29 mouse cellular contexts compared by ENCODE assay signal in the genomic region with DNA sequence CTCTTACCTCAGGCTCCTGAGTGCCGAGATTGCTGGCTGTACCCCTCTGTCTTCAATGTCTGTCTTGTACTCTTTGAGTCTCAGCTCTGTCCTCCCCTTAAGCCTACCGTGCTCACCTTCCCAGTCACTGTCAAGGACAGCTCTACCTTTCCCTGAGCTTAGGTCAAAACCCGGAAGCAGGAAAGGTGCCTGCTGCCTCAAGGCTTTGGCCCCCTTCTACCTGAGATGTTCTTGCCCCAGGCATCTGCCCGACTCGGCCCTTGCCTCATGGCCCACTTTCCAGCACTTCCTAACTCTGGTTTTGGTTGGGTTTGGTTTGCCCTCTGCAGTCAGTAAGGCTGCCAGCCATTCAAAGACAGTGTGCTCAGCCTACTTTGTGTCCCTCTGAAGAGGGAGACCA. TPM values are rescaled to one million over a fixed set of nuclear protein-coding genes. Genes with fewer than 3 reads are reported as not detected.
DNase-seq lines count a peak whose midpoint lies in the region; ATAC-seq and TF ChIP-seq lines count a peak whose summit lies in the region.
"Had no signal": no experiment of that assay in that cellular context is flagged by ENCODE, and none has a peak within 500 bp of the region (broad histone marks: within the 10 kb centered on the region; RNA-seq: fewer than 3 reads in every experiment).

No protein-coding gene starts in this region.

- DNase-seq in cerebellum, adult 11 months, result peak; percentile 3
- peak; percentile 70 for DNase-seq in heart, adult 11 months
- no peak for DNase-seq in heart, embryonic 10.5 days (ENCODE audit: low spot score)
- DNase-seq in layer of hippocampus, adult 2 months (ENCODE audit: low spot score in 2 of 2), result no peak
- no peak for DNase-seq in layer of hippocampus, adult 9-11 months
- DNase-seq in brain, adult 2 months (ENCODE audit: low read depth, low spot score), result peak; percentile 2
- DNase-seq in gastrocnemius, postnatal 25 days, result no peak
- DNase-seq: adrenal gland, postnatal 10 days; gastrocnemius, postnatal 10 days; heart, postnatal 4 days; right cerebral cortex, postnatal 14 days; thymus, postnatal 36 days had no signal

- WGBS in heart, embryonic 10.5 days, result 76% methylated on average over 5 of the region's 5 CpGs

- H3K36me3 ChIP-seq in heart, embryonic 10.5 days, result peaks cover 48% of the 10 kb centered on the region

- no peaks in the 10 kb centered on the region for H3K9me3 ChIP-seq in heart, embryonic 10.5 days
- H3K9me3 ChIP-seq: forebrain, embryonic 12.5 days; hindbrain, embryonic 15.5 days; limb, embryonic 10.5 days; midbrain, embryonic 13.5 days had no signal

- ATAC-seq in cerebellum, adult (ENCODE audit: insufficient number of reproducible peaks, low FRiP score, low TSS enrichment), result no peak
- ATAC-seq: CD4-positive, CD25-positive, alpha-beta regulatory T cell, adult 4 months; lung, postnatal 0 days; midbrain, embryonic 13.5 days; Patski had no signal

- H3K27me3 ChIP-seq in heart, embryonic 10.5 days (ENCODE audit: insufficient read depth, poor library complexity, severe bottlenecking), result no peaks in the 10 kb centered on the region
- H3K27me3 ChIP-seq: forebrain, embryonic 12.5 days; hindbrain, embryonic 15.5 days; midbrain, embryonic 13.5 days; Patski had no signal

- no peak overlapping the region for H3K27ac ChIP-seq in heart, embryonic 10.5 days
- peak overlapping the region; percentile 7; the same call in 1 of the 2 replicates for H3K27ac ChIP-seq in layer of hippocampus, adult 2 months
- H3K27ac ChIP-seq: forebrain, embryonic 12.5 days; hindbrain, embryonic 15.5 days; left cerebral cortex, adult 2 months; limb, embryonic 10.5 days; liver, embryonic 14.5 days; midbrain, embryonic 13.5 days had no signal

- H3K4me3 ChIP-seq in heart, embryonic 10.5 days, result no peak overlapping the region
- no peak overlapping the region for H3K4me3 ChIP-seq in layer of hippocampus, adult 2 months
- H3K4me3 ChIP-seq: forebrain, embryonic 12.5 days; left cerebral cortex, adult 2 months; limb, embryonic 10.5 days had no signal

- TF ChIP-seq CTCF in layer of hippocampus, adult 2 months (conservative IDR thresholded peaks at IDR 0.05), result no peak

- peaks cover 35% of the 10 kb centered on the region for H3K4me1 ChIP-seq in heart, embryonic 10.5 days

RNA-seq across cellular contexts. Expression of a gene that starts 2.3 kb away (rescaled TPM):
- polyA plus RNA-seq in heart, embryonic 10.5 days (2016; fragmentation: Nextera tagmentation; extraction: Ambion mirVana), result 479 and 560 TPM in 2 replicates
- total RNA-seq in layer of hippocampus, adult 2 months (2021), result 100 to 1,000 TPM; 154 to 156 TPM
- total RNA-seq in gastrocnemius, postnatal 25 days (2021), result 100 to 1,000 TPM; 349 to 360 TPM

RNA-seq across cellular contexts. Expression of a gene that starts 33.2 kb away (rescaled TPM):
- polyA plus RNA-seq in heart, embryonic 10.5 days (2016; fragmentation: Nextera tagmentation; extraction: Ambion mirVana), result not detected in 2 replicates
- not detected for total RNA-seq in layer of hippocampus, adult 2 months (2021)
- not detected for total RNA-seq in gastrocnemius, postnatal 25 days (2021)
- total RNA-seq: adrenal gland, postnatal 10 days; ES-E14; gastrocnemius, postnatal 10 days; heart, adult 8-10 months; heart, postnatal 4 days; left cerebral cortex, adult 2 months; megakaryocyte progenitor cell, adult 5-6 weeks had no signal
- polyA plus RNA-seq: forebrain, embryonic 12.5 days; frontal cortex, adult 2 months; limb, embryonic 10.5 days; liver, embryonic 14.5 days; lung, postnatal 0 days; neural tube, embryonic 14.5 days; spleen, adult 2 months; stomach, embryonic 14.5 days had no signal

RNA-seq across cellular contexts. Expression of a gene that starts 39.0 kb away (rescaled TPM):
- polyA plus RNA-seq in heart, embryonic 10.5 days (2016; fragmentation: Nextera tagmentation; extraction: Ambion mirVana), result 568 and 608 TPM in 2 replicates
- 100 to 1,000 TPM; 503 to 542 TPM for total RNA-seq in layer of hippocampus, adult 2 months (2021)
- total RNA-seq in gastrocnemius, postnatal 25 days (2021), result 100 to 1,000 TPM; 313 to 489 TPM

RNA-seq across cellular contexts. Expression of a gene that starts 39.2 kb away (rescaled TPM):
- polyA plus RNA-seq in heart, embryonic 10.5 days (2016; fragmentation: Nextera tagmentation; extraction: Ambion mirVana), result 51.9 and 71.5 TPM in 2 replicates
- total RNA-seq in layer of hippocampus, adult 2 months (2021), result 10 to 100 TPM; 36.5 to 37.6 TPM
- total RNA-seq in gastrocnemius, postnatal 25 days (2021), result 1 to 10 TPM; 4.6 to 6.0 TPM

Comparison
In these comparisons a context has a peak if more than half of its experiments do, and no peak if none do; other contexts are left out.
1. DNase-seq: peak in cerebellum, adult 11 months (single experiment), heart, adult 11 months (single experiment) and brain, adult 2 months (single experiment); none in heart, embryonic 10.5 days (single experiment), layer of hippocampus, adult 2 months (0 of 2), layer of hippocampus, adult 9-11 months (single experiment) and gastrocnemius, postnatal 25 days (single experiment).